Mouse (Mus musculus): ENCODE data around the gene Zfp503.

The Zfp503 gene

DNA sequence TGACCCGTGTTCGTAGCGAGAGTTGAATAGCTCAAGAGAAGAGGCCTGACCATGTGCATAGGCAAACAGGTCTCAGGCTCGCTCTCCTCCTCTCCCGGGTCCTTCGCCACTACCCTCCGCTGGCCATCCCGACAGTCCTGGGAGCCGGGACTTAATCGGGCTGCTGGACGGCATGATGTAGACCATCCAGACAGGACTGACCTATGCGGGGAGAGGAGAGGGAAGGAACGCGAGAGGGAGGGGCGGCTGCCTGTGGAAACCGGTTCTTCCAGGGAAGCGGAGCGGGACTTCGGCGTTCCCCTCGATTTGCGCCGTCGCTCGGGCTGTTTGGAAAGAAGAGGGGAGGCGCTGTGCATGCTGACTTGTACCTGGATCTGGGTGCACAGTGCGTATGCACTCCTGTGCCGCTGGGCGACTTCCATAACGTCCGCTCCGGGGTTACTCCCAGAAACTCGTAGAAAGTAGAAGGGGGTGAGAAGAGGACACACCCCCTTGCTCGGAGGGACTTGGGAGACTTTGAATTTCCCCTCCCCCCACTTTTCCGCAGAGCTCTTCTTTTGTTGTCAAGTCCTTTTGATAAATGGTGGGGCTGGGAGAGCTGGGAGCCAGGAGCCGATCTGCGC, at the start of gene Zfp503:
TSS of gene Zfp503 (minus strand) at position 311 of the 623 bp plus-strand sequence.
- peak; percentile 42 to 47 for DNase-seq

DNA sequence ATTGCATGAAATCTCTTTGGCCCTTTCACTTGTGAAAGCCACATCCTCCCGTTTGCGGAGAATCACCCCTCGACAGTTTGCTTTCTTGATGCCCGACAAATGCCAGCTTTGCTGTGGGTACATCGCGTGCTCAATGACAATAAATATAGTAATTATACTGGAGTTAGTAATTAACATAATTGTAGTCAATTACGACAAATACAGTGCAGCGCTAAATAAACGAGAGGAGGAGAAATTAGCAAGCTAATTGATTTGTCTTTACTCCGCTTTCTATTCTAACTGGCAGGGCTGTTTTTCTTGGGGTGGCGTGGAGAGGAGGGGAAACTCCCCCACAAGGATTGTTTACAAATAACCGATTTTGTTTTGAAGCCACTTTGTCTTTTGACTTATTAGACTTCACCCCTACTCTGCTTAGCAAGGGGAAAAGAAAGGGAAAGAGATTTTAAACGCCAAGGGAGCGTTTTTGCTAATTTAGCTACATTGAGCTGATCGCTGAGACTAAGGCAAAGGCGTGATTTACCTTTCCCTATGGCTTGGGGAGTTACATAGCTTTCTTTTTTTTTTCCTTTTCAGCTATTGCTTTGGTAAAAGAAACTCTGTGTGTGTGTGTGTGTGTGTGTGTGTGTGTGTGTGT, 48.2 kb upstream of the Zfp503 start:
- no peak for DNase-seq

DNA sequence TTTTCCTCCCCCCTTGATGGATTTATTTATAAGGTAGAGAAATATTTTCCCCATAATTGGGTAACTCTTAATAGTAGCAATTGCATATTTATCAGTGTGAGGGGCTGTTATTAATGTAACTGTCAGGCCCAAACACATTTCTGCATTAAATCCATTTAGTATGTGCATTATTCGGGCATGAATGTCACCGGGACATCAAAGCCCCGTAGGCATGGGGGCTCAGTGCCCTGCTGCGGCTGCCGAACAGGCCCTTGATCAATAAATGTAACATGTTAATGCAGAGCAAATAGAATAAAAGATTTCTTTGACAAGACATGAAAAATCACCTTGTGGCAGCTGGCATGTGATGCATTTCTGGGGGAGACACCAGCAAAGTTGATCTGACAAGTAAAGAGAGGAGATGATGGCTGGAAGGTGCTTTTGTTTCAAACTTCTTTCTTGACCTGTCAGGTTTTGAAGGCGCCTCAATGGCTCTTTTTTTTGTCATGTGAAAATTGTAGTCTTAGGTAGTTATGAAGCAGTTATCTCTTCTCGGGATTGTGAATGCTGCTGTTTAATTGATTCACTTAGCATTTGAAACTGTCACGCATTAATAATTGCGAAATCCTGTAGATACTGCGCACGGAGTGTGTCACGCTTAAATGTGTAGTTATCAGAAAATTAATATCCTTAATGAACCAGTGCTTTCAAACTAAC, 47.5 kb upstream of the Zfp503 start:
- no peak for DNase-seq

DNA sequence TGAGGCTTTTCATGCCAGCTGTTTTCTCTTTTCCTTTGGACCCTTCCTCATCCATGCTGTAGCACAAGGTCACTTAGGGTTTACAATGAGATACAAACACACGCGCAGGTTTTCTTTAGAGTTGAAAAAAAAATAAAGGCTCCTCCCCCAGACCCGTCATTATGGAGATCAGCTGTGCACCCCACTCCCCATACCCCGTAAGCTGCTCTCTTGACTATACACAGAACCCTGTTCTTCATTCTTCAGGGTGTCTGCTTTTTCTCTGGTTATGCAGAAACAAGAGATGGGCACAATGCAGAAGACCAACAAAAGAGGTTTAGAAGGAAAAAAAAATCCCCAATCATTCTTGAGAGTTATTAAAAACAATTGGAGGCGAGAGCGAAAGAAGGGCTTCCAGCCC, 46.9 kb upstream of the Zfp503 start:
- no peak for DNase-seq

DNA sequence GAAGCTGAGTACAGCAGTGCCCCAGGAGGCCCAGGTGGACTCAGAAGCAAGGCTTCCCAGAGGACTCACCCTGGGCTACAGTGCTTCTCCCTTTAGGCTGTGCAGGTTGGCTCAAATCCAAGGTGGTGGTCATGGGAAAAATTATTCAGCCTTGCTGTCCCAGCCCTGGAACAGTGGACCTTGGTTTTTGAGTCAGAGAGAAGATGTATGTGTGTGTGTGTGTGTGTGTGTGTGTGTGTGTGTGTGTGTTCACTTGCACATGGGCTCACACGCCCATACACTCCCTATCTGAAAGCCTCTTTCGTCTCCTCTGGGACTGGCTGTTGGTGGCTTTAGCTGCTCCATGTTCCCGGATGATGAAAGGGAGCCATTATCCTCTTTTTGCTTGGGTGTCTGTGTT, 46.5 kb upstream of the Zfp503 start:
- peak; percentile 30 to 35 for DNase-seq

DNA sequence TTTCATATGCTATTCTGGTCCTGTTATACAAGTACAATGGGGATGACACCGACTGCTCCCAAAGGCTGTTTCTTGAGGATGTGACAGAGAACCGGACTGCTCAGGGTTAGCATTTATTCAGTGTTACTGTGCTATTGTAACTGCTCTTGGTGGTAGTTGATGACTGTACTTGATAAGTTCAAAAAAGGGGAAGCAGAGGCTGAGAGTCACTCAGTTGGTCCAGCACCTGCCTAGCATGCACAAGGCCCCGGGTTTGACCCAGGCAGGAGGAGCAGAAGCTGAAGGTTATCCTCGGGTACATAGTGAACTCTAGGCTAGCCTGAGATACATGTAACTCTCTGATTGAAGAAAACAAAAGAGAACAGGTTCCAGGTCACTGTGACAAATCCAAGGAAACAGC, 34.1 kb upstream of the Zfp503 start:
- DNase-seq, result no peak

DNA sequence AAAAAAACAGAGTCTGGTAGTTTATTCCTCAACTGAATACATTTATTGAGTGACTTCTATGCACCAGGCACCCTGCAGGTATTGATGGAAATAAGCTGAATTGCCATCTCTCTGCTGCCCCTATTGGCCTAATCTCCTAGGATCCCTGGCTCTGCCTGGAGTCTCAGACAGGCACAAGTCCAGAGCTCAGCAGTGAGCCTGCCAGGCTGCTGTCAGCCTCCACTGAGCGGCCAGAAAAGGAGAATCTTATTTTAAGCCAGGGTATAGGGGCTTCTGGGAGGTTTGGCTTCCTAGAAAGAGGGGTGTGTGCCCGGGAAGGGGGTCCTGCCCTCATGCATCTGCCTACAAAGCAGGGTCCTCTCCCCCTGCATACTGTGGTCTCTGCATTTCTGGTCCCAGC, 31.5 kb upstream of the Zfp503 start:
- peak; percentile 87 to 90 for DNase-seq

DNA sequence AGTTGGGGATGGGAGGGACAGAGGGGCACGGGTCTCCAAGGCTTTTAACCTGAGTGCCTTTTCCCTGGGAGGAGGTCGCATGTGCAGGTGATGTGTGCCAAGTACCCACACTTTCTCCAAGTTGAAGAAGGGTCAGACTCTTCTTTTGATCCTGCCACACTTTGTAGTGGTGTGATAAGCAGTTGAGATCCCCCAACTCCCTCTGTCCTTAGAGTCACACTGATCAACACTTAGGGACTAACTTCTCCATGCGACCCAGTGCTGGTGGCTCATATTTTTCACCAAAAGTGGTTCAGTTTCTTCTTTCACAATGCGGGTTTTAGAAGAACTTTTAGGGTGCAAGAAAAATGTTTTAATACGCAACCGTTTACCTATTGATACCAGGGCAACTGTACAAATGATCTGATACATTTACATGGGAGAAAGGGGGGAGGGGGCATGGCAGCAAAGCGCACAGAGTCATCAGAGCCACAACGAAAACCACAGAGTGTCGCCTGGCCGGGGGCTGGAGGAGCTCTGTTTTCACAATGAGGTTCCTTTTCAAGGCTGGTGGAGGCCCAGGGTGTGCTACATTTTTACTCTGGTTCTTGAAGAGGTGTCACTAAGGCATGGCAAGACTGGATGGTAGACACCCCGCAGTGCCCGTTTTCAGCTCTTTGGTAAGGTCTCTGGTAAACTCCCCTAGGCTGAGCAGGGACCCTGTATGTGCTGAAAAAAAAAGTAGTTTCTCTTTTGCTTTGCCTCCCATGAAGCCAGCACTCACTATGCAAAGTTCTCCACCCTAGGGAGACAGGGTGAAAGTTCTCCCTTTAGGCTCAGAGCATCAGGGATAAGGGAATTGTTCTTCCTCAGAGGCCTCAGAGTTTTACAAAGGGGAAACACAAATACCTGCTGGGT, 30.8 kb upstream of the Zfp503 start:
- DNase-seq, result peak; percentile 10 to 11

DNA sequence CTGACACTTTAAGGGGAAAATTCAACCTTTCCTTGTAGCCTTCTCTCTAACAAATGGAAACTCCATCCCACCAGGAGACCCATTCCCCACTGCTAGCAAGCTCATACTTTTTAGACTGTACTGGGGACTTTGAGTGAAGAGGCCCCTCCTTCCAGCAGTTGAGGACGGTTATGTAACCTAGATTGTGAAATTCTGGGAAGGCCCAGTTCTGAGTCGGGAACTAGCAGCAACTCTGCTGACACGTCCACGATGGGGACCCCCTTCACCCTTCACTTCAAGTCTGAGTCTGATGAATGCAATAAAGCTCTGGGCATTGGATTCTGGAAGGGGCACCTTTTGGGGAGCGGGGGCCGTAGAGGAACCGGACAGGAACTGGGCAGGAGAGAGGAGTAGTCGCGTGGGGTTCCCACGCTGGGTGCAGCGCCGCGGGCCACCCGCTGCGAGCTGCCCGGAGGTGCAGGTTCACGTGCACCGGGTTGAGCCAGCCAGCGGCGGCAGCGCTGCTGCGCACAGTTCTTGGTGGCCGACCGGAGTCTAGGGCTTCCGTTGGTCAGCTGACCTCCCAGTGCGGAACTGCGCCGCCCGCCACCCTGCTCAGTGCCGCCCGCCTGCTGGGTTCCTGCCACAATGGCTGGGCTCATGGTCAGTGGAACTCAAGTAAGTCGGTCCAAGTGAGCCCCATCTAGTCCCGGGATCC, 30.0 kb upstream of the Zfp503 start, which contains the start of gene Lrmda:
TSS of gene Lrmda (plus strand) at position 461 of the 697 bp plus-strand sequence.
- DNase-seq, result peak; percentile 33 to 54

DNA sequence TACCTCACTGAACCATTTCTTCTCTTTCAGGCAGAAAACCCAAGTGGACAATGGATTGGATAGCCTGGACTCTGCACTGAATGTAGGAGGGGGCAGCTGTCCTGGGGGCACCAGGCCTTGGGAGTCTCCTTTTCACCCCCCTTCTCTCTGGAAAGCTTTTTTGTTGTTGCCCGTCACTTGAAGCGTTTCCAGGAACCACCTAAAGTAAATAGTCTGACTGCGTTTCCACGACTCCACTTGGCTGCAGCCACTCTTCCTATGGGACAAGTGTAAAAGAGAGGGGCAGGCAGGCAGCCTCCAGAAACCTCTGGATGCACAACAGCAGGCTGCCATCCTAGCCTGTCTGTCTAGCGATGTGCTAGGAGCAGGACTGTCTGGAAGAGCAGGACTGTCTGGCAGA, 27.6 kb upstream of the Zfp503 start:
- no peak for DNase-seq

DNA sequence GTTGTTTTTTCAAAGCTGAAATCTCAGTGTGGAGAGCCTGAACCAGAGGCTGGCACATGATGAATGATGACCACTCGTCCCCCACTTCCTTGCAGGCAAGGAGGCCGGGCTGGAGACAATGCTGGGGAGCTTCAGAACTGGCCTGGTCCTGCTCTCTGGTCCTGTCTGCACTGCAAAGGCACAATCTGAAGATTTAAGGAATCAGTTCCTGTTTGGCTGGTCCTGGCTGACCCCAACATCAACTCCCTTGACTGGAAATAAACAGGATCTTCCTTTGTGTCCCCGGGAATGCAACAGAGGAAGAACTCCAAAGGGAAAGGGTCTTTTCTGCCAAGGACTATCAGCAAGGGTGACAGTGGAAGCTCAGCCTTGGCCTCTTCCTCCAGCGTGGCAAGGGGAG, 25.4 kb upstream of the Zfp503 start:
- no peak for DNase-seq

DNA sequence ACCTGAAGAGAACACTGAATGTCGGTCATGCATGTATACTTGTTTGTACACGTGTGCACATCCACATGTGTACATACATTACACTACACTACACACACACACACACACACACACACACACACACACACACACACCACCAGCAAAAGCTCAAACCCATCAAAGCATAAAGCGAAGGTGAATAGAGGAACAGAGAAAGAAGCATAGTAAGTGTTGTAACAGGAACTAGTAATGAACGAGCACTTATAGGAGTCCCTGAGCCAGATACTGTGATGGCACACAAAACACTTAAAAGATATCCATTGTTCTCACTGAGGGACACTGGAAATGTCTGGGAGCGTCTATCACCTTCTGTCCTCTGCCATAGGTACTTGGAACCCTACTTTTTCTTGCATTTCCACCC, 24.9 kb upstream of the Zfp503 start:
- DNase-seq, result no peak

DNA sequence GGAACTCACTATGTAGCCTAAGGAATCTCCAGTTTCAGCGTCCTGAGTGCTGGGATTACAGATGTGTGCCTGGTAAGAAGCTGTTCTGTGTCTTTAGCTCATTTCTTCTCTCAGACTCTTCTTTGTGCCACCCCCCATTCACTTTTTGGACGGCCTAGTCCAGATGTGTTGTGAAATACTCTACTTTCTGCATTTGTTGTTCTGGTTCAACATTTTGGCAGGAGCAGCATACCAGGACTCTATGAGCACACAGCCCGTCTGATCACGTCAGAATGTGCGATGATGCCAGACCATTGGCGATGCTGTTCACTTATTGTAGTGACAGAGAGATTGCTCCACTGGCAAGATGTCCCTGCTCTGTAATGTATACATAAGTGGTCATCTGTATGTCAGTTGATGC, 17.6 kb upstream of the Zfp503 start:
- no peak for DNase-seq

DNA sequence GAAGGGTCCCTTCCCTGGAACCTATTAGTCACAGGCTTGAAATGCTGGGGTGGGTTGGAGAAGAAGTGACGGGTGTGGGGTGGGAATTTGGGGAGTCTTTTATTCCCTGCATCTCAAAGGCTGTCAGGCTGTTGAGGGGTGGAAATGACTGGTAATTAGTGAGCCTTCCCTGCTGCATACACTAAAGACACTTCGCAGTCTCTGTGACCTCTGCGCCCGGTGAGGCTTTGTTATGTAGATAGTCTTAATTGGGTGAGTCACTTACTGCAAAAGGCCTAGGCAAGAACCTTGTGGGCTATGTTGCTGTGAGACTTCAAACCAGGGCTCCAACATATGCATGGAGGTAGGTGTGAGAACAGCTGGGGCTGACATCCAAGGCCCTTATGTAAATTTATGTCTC, 15.5 kb upstream of the Zfp503 start:
- DNase-seq, result no peak

DNA sequence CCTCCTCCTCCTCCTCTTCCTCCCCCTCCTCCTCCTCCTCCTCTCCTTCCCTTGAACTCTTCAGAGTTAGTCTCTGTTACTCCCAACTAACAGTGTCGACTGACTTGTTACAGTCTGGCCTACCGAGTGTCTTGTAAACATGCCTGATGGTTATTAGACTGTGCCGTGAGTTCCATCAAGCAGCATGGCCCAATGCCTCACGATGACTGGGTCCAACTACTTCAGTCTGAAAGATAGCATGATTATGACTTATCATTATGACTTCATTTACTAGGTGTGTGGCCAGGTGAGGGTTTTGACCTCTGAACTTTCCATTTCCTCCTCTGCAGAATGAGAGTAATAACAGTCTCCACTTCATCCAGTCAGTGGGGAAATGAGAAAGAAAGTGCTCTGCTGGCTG, 14.2 kb upstream of the Zfp503 start:
- DNase-seq, result no peak

DNA sequence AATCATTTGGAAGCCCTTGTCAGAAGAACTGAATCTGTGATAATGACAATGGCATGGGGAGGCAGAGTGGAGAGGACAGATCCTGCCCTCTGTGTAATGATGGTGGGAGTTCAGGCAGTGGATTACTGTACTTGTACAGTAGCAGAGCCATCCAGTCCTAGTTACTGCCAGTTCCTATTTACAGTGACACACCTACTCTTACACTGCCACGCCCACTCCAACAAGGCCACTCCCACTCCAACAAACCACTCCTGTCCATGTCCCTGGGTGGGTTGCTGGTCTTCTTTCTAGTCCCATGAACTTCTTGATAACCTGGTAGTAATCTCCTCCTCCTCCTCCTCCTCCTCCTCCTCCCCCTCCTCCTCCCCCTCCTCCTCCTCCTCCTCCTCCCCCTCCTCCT, 13.8 kb upstream of the Zfp503 start:
- DNase-seq, result no peak

DNA sequence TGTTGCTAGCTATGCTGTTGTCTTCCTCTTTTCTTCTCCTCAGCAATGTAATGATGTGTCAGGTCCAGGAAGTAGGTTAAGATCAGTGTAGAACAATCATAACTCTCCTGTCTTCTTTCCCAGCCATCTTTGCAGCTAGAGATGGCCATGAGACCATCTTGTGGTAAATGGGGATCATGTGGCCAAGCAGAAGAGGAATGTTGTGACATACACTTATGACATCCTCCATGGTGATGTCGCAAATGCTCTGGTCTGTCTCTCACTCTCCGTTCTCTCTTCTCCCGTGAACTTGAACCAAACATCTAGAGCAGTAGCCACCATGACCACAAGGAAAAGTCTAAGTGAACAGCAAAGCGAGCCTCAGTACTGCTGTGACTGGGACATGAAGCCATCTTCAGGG, 10.2 kb upstream of the Zfp503 start:
- DNase-seq, result no peak

DNA sequence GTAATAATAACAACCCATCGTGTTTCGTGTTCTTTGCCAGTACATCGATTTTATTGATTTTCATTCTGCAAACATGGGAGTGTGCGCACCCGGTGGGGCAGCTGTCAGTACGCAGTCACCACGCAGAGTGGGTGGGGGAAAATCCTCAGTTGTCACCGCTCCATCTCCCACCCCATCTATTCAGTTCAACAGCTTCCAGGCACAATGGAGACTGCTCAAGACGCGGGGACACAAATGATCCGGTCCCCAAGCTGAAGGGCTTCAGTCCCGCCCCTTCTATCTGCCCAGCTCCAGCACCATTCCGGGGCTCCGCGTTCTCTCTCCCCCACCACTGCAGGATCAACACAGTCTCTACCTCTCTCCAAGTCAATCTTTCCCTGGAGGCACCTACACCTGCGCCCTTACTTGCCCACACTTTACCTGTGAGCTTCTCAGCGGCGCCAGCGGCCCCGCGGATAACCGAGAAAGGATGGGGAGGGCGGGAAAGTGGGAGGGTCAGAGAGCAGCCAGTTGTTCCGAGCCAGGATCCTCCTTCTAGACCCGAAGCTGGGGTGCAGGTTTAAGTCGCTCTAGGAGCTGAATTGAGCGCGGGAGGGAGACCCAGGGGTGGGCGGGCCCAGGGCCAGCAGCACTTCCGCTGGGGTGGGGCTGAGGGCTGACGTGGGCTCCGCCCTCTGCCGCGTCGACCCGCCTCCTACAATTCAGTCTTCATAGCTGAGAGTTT, 5.8 kb upstream of the Zfp503 start:
- peak; percentile 27 to 47 for DNase-seq

DNA sequence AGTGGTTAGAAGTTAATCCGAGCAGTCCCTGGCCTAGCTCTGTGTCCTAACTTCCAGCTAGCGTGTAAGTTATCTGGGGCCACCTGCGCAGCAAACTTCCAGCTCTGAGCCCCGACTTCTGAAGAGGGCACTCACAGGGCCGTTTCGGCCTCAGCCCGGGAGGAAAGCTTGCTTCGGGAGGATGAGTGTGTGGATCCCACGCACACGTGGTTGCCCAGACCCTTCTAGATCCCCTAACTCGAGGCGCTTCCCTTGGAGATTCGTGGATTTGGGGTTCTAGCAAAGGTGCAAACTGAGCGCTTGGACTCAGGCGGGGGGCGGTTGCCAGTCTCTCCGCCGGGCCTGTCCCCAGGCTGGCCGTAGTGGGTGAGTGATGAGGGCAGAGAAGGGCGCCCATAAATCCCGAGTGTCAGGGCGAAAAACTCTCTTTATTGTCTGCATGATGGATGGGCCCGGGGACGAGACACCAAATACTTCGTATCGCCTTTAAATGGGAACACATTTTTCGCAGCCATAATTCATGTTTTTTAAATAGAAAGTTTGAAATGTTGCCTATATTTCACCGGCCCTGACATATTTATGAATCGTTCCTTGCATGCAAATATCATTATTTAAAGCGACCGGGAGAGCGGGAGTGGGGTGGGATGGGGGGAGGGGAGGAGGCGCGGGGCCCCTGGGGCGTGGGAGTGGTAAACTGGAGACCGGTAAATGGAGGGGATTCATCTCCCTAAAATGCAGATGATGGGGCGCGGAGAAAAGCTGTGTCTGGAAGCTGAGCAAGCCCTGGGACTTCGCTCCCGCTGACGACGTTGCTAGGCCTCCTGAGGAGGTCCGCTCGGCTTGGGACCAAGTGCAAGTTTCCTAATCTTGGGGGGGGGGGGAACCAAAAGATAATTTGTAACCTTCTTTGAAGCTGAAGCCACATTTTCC, 4.9 kb upstream of the Zfp503 start:
- peak in 1 of 2 experiments; percentile 13 for DNase-seq

DNA sequence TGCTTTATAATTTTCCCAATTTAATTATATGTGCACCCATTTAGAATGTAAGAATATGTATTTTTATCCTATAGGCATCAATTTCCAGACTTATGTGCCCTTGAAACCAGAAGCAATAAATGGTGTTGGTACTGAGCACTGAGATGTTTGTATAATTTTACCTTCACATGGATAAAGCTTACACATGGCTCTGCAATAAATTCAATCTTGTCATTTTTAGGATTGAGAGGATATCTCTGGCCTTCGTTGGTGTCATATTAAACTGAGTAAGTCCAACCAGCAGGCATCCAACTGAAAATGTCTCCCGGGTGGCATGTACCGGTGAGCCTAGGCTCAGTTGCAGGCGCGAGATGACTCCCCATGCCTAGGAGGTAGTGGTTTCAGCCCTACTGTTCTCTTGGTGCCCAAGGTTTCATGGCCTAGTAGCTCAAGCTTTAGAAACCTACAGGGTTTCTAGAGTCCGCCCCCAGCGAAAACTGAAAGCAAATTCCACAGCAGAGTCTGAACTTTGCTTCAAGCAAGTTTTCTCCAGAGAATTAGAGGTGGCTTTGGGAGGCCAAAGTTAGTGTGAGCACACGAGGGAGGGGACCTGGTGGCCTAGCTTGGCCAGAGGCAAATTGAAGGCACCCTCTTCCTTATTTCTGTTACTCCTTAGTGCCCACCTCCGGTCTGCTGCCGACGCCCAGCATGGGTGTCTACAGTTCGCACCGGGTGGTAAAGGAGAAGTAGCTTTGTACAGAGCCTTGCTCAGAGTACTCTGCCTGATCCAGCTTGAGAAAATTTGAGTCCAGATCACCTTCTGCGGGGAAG, 4.1 kb upstream of the Zfp503 start:
- peak; percentile 8 to 11 for DNase-seq

All from cerebellum, postnatal 10 days (tissue).